Mouse (Mus musculus): ENCODE measurements around the gene Crtc2. TPM values are rescaled to one million over a fixed set of nuclear protein-coding genes. Genes with fewer than 3 reads are reported as not detected.
A peak's percentile ranks its signal among the peaks of the same experiment; 100 is the strongest.
"Not testable (repeated sequence)": the region's sequence is repeated elsewhere in the genome, so short reads cannot be mapped to it uniquely, and the experiment has no call there.

The Crtc2 gene
- total RNA-seq, 2 experiments from 2014 or later = 29.8 to 34.6 TPM

DNA sequence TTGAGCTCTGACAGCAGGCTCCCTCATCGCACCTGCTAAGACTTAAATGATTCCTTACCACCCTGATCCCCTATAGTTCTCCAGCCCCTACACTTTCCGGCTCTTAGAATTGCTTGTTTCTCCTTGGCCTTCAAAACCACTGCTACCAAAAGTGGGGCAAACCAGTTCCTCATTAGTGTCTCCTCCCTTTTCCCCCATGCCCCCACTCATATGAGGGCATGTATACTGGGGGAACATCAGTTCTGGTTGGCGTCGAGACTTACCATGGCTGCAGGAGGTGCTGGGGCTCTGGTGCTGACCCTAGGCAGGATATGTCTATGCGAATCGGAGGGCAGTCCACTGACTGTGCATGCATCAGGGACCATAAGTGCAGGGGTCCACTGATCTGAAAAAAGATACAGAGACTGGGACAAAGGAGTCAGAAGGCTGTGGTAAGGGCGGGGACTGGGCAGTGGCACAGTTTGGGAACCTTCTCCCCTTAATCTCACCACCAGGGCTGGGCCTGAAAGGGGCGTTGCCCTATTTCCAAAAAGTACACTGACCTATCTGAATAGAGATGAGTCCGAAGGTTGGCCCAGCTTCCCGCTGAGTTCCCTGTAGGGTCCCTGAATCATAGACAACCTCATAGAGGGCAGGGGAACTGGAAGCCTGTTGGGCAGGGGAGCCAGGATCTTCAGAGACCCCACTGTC lies 12.1 kb upstream of the Crtc2 start:
- DNase-seq (ENCODE audit: low spot score in 2 of 2) = no peak

DNA sequence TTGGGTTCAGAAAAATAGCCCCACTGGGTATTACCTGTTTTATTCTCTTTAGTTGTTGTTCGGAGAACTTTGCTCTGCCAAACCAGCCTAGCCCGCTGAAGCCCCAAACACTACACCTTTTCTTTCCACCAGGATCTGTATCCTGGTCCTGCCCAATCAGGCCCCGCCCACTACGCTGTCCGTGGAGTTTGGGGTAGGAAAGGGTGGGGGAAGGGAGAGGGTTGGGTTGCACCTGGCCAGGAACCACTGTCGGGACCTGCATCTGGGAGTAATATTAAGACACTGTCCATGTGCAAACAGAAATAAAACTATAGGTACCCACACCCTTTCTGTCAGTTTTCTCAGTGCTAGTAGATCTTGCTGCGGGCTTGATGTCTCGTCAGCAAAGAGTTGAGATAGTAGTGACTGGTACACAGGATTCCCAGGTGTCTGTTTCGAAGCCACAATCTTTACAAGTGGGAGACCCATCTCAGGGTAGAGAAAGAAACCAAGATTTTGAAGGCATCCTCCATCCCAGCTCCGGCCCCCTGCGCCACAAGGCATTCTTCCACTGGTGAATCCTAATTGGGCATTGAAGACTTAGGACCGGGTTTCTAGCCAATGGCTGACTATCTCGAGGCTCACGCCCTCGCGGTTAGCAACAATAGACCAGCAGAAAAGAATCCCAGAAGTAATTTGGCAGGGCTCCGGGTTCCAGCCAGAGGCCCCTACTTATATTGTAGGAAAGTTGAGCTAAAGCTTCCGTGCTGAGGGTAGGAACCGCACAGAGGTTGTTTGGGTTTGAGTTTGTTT lies 10.8 kb upstream of the Crtc2 start, which contains the start of gene Creb3l4:
Gene Creb3l4, minus strand, starts transcription at position 529 of the 792 bp plus-strand sequence.
- no peak for DNase-seq (ENCODE audit: low spot score in 2 of 2)

DNA sequence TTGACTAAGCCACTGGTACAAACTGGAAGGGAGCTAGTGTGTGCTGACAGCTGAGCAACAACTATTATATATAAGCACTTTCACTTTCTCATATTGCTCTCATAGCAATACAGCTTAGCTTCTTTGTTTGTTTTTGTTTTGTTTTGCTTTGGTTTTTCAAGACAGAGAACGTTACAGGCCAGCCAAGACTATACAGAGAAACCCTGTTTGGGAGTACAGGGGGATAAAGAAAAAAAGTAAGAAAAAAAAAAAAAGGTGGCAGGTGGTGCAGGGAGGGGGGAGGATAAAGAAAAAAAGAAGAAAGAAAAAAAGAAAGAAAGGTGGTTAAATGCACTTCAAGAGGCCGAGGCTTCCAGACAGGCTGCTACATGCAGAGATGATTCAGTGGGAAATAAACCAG lies 8.6 kb upstream of the Crtc2 start:
- no peak for DNase-seq (ENCODE audit: low spot score in 2 of 2)

DNA sequence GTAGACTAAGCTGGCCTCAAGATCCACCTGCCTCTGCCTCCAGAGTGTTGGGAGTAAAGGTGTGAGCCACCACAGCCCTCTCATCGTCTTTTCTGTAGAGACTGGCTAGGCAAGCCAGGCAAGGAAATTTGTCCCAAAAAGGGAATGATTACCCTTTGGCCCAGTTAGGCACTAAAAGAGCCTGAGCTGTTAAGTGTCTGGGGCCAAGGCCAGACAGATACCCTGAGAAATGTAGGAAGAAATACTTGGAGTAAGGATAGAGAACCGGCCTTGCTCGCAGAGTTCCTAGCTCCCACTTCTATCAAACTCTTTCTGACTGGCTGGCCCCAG lies 6.4 kb upstream of the Crtc2 start:
- DNase-seq (ENCODE audit: low spot score in 2 of 2) = no peak

DNA sequence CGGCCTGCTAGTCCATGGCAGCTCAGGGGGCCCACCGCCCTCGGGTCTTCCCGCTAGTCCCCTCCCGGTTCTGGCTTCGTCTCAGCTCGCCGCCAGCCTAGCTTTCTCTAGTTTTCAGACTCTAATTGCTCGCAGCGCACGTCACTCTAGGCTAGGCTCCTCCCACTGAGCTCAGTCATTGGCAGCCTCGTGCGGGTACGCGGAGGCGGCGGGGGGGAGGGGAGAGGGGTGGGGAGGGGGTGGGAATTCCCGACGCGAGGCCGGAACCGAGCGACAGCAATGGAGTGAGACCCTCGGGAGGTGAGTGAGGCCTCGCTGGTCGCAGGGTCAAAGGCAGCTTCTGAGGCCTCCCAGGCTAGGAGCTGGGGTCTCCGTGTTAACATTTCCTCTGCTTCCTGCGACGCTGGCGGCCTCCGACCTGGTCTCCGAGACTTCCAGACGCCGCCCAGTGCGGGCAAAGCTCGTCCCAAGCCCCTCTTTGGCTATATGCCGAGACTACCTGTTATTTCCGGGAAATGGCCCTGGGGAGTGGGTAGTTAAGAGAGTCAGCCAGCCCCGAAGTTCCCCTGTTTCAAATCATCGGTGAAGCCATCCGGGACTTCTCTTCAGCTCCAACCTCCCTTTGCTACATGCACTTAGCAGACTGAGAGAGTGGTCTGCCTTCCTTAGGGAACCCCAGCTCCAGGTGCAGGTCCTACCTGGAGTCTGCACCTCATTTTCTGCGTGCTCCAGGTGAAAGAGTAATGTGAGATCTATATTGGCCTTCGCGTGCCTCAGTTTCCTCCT lies 5.8 kb upstream of the Crtc2 start, which contains the start of gene Slc39a1:
Gene Slc39a1, plus strand, starts transcription at position 213 of the 786 bp plus-strand sequence.
- DNase-seq (ENCODE audit: low spot score in 2 of 2) = peak; percentile 91 to 92

DNA sequence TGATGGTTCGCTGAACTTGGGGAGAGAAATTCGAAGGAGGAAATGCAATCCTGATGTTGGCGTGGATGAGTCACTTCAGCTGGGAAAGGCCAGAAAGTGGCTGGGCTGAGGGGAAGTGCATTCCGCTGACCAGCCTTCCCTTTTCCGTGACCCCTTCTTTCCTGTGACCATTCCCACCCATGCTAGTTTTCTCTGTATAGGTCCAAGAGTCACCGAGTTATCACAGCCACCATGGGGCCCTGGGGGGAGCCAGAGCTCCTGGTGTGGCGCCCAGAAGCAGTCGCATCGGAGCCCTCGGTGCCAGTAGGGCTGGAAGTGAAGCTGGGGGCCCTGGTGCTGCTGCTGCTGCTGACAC lies 5.2 kb upstream of the Crtc2 start:
- peak in 1 of 2 experiments; percentile 37 for DNase-seq (ENCODE audit: low spot score in 2 of 2)

DNA sequence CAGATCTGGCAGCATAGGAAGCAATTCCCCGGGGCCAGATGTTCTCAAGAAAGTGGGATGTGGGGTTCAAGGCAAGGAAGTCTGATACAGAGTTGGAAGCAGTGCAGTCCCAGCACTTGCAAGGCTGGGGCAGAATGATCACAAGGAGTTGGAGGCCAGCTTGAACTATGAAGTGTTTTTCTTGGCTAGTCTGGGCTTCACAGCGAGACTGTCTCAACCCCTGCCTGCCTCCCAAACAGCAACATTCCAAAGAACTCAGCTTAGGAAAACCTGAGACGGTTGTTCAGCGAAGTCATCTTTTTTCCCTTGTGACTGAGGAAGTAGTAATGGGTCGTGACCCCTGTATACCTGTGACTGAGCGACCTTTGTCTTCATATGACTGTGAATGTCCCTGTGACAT lies 3.2 kb upstream of the Crtc2 start:
- DNase-seq (ENCODE audit: low spot score in 2 of 2) = no peak

DNA sequence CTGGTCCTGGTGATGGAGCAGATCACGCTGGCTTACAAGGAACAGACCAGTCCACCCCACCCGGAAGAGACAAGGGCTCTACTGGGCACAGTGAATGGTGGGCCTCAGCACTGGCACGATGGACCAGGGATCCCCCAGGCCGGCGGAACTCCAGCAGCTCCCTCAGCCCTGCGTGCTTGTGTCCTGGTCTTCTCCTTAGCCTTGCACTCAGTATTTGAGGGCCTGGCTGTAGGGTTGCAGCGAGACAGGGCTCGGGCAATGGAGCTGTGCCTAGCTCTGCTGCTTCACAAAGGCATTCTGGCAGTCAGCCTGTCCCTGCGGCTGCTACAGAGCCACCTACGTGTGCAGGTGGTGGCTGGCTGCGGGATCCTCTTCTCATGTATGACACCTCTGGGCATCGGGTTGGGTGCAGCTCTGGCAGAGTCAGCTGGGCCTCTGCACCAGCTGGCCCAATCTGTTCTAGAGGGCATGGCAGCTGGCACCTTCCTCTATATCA lies 2.2 kb upstream of the Crtc2 start:
- DNase-seq (ENCODE audit: low spot score in 2 of 2) = not testable (repeated sequence)

DNA sequence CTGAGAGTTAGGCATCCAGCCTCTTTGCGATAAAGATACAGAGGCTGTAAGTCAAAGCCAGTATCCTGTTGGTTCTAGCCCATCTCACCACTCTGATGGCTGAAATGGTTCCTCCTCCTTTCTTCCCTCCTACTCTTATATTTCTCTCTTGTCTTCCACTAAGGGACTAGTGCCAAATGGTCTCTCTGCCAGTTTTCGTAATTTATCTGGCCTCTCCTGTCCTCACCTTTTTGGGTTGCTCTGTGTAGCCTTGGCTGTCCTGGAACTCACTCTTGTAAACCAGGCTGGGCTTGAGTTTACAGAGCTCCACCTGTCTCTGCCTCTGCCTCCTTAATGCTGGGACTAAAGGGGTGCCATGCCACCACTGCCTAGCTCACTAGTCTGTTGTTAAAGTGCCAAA lies 1.3 kb upstream of the Crtc2 start:
- DNase-seq (ENCODE audit: low spot score in 2 of 2) = not testable (repeated sequence)

DNA sequence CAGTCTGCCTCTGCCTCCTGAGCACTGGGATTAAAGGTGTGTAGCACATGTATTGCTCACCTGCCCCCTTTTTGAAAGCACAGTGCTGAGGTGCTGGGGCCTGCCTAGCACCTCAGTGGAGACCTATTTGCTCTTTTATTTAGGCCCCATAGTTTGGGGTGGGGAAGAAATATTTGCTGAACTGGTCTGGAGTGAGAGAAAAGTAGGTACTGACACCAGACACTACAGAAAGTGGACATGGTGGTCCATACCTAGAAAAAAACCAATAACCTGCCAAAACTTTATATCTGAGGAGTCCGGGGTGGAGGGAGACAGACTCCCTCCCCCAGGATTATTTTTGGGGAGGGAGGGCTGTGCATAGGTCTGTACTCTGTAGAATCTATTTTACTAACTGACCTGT lies 789 bp upstream of the Crtc2 start:
- not testable (repeated sequence) for DNase-seq (ENCODE audit: low spot score in 2 of 2)

DNA sequence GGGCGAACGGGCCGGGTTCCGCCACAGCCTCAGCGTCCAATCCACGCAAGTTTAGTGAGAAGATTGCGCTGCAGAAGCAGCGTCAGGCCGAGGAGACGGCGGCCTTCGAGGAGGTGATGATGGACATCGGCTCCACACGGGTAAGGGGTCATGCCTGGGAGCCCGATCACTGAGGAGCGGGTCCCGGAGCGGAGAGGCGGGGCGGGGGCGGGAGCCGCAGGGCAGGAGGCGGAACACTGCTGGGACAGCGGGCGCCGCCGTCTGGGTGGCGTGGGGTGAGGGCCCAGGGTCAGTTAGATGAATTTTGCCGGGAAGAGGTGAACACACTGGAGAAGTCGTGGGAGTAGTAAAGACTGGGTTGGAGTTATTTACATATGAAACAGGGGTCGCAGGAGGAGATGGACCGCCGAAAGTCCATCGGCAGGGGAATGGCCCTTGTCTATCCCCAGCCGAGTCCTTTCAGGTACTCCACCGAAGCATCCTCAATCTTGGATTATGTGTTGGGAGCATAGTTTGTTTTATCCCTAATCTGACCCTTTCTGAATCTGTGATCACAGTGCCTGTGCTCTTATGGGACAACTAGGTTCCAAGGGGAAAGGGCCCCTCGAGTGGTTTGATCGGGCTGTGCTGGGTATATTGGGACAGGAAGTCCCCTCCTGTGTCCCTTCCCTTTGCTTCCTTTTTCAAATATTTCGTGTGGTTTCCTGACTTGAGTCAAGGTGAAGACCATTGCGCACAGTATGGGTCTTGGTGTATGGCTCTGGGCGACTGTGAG lies 643 bp downstream of the Crtc2 start:
- no peak for DNase-seq (ENCODE audit: low spot score in 2 of 2)

DNA sequence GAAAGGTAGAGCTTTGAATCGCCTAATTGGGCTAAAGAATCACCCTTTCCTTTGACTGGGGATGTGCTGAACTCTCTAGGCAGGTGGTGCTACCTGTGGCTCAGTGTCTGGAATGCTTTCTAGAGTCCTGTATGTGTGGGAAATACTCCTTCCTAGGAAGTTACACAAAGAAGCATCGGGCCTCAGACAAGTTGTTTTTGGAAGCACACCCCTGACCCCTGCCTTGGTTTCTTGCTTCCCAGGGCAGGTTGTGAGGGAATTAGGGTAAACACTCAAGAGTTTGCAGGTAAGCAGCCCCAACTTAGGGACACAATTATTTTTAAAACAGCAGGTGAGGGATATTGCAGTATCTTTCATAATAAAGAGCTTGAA lies 1.2 kb downstream of the Crtc2 start:
- DNase-seq (ENCODE audit: low spot score in 2 of 2) = no peak

DNA sequence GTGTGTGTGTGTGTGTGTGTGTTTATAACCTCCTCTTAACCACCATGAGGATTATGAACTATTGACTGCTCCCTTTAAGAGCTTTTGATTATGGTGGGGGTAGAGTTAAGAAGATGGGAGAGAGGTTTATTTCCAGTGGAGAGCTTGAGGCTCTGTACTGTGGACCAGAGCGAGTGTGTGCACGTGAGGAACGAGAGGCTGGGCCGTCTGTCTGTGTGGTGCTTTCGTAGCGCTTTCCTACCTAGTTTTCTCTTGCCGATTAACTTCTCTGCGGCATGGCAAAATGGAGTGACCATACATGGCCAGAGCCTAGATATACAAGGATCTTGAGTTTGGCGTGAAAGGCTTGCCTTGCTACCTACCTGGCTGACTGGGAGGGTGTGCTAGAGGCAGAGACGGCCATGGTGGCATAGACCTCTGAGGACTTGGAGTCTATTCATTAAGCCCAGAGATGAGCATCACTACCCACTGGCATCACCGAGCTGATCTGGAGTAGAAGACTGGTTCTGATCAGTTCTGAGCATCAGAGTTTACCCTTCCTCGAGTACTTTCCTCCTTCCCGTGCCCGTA lies 1.9 kb downstream of the Crtc2 start:
- DNase-seq (ENCODE audit: low spot score in 2 of 2) = no peak

DNA sequence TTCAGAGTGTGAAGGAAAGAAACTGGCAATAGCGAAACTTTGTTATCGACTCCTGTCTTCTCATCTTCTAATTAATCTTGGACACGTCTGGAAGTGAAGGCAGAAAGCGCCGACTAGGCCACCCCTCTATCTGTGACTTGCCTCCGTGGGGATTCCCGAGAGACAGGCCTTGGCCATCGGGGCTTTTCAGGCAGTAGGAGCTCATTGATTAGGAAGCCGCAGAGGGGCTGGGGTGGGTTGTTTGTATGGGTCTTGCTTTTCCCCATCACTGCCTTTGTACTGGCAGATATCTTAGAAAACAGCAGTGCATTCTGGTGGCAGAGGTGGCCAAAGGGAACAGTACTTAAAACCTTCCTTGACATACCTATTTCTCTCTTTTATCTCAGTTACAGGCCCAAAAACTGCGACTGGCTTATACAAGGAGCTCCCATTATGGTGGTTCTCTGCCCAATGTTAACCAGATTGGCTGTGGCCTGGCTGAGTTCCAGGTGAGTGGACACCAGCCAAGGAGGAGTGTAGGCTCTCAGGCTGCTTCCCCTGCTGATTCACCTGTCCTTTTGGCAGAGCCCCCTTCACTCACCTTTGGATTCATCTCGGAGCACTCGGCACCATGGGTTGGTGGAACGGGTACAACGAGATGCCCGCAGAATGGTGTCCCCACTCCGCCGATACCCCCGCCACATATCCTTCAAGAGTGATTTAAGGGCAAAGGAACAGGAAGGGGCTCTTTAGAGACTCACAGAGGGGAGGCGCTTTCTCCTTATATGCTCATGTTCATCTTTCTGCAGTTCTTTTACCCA lies 3.0 kb downstream of the Crtc2 start:
- no peak for DNase-seq (ENCODE audit: low spot score in 2 of 2)

DNA sequence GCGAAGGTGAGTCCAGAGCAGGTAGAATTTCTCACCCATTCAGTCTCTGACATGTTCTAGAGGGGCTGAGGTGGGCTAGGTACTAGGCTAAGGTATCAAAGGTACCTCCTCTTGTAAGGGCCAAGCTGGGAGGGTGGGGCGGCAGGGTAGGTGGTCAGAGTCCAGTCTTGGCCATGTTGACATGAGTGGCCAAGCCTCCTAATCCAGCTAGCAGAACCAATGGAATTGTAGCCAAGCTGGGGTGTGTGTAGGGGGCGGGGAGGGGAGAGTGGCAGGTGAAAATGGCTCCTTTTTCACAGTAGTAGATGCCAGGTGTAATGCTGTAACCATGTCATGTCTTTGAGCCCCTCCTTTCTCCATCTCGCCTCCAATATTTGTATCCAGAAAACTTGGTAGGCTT lies 4.6 kb downstream of the Crtc2 start:
- DNase-seq (ENCODE audit: low spot score in 2 of 2) = no peak

DNA sequence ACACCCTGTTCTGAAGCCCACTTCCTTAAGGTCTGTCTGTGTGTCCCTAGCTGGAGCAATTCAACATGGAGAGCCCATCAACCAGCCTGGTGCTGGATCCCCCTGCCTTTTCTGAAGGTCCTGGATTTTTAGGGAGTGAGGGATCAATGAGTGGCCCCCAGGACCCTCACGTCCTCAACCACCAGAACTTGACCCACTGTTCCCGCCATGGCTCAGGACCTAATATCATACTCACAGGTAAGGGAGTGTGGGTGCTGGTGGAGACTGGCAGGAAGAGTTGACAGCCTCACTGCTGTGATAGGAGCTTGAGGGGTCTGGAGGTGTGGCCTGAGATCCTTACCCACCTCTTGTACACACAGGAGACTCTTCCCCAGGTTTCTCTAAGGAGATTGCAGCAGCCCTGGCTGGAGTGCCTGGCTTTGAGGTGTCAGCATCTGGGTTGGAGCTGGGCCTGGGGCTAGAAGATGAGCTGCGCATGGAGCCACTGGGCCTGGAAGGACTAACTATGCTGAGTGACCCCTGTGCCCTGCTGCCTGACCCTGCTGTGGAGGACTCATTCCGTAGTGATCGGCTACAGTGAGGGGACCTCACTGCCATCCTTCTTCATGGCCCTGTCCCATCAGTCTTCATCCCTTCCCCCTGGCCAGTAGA lies 9.3 kb downstream of the Crtc2 start:
- DNase-seq (ENCODE audit: low spot score in 2 of 2) = no peak

DNA sequence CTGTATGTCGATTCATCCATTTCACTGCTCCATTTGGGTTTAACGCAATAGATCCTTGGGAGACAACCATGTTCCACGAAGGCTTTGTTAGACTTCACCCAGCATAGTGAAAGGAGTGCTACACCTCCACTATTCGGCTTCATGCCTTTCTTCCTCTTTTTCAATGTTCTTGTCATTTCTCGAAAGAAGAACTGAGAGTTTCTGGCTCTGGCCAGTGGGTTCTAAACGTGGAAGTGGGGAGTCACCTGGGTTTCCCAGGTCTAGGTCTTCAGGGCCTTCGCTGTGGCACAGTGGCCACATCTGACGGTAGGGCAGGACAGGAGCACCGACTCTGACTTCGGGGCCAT lies 10.7 kb downstream of the Crtc2 start:
- no peak for DNase-seq (ENCODE audit: low spot score in 2 of 2)

DNA sequence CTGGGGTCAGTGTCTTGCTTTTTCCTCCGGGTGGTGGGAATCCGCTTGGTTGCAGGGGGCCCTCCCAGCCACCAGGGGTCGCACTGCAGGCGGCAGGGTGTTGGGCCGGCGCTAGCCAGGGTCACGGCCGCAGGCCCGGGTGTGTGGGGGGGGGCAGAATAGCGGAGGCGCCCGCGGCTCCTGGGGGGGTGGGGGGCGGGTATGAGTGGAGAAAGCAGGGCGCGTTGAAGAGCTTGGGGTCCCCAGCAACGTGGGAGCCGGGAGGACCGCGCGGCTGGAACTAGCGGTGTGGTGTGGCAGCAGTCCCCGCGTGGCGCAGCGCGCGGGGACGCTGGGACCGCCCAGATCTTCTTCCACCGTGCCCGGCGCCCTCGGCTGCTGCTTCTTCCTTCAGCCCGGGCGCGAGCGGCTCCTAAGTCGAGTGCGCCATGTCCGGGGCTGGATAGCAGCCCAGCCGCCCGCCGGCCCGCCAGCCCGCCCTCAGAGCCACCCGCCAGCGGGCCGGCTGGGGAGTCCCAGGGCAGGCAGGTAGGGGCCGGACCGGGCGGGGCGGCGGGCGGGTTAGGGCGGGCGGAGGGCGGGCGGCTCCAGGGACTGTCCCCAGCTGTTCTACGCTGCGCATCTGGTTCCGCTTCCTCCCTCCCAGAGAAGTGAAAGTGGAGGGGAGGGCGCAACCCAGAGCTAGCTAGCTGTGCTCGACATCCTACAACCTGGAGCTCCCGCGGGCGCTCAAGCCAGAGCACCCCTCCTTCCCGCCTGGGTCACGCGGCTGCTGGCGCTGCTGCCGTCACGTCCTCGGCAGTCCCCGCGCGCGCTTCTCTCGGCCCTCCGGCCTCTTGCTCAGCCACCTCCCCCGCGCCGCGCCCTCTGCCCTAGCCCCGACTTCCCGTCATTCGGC lies 11.3 kb downstream of the Crtc2 start, which contains the start of gene Dennd4b:
Gene Dennd4b, plus strand, starts transcription at position 152 of the 898 bp plus-strand sequence.
- DNase-seq (ENCODE audit: low spot score in 2 of 2) = peak; percentile 92
